Mouse (Mus musculus) liver, embryonic 14.5 days (tissue): Measurements from ENCODE around the gene Kras. TPM values are rescaled to one million over a fixed set of nuclear protein-coding genes. Genes with fewer than 3 reads are reported as not detected.

Experiments used
- ATAC-seq: fragments of 200-750 bp; cut with Nextera tagmentation; 2 replicates; pipeline ENCODE4 v1.8.0; 2017; ENCODE audit warnings: moderate number of reproducible peaks, mild to moderate bottlenecking, moderate library complexity; ENCODE audit not compliant: insufficient read depth
- DNase-seq, 3 experiments: peaks; one replicate each; pipeline ENCODE4 v3.0.0-alpha.2; 2012 to 2013; ENCODE audit warnings: low read depth in 3 of 3, low spot score in 3 of 3
- H3K27ac ChIP-seq: fragments of 300-500 bp; sonication (generic); 2 replicates; pipeline ENCODE4 v1.5.1; 2014; ENCODE audit warnings: moderate library complexity, mild to moderate bottlenecking, control low read depth, inconsistent platforms
- H3K27me3 ChIP-seq: fragments of 300-500 bp; sonication (generic); 2 replicates; pipeline ENCODE4 v1.6.1; 2014; ENCODE audit warnings: mild to moderate bottlenecking, low read length, moderate library complexity; ENCODE audit not compliant: control insufficient read depth, insufficient read depth
- H3K36me3 ChIP-seq: fragments of 300-500 bp; sonication (generic); replicated peaks from 2 replicates; pipeline ENCODE4 v1.6.1; 2014; ENCODE audit warnings: low read depth; ENCODE audit not compliant: control insufficient read depth, insufficient read depth
- H3K4me1 ChIP-seq, 2 experiments: fragments of 200-500 bp in 1 of 2; fragments of 300-500 bp in 1 of 2; sonication (generic) in 1 of 2; replicated peaks; 2 replicates each; pipeline ENCODE4 v1.6.1; 2012 to 2014; ENCODE audit warnings: antibody characterized with exemption in 1 of 2, inconsistent platforms in 1 of 2, low read length in 1 of 2; ENCODE audit not compliant: control insufficient read depth in 2 of 2, insufficient read depth in 2 of 2
- H3K4me2 ChIP-seq: fragments of 300-500 bp; sonication (generic); 2 replicates; pipeline ENCODE4 v1.6.1; 2014; ENCODE audit warnings: low read depth, mild to moderate bottlenecking, control low read depth, moderate library complexity
- H3K4me3 ChIP-seq, 2 experiments: fragments of 200-500 bp in 1 of 2; fragments of 300-500 bp in 1 of 2; sonication (generic) in 1 of 2; 2 replicates each; pipeline ENCODE4 v1.5.1; 2012 to 2014; ENCODE audit warnings: low read depth in 2 of 2, low read length in 2 of 2, mild to moderate bottlenecking in 2 of 2, control low read depth in 1 of 2, inconsistent platforms in 1 of 2, moderate library complexity in 1 of 2; ENCODE audit not compliant: insufficient read depth in 1 of 2
- H3K9ac ChIP-seq: fragments of 300-500 bp; sonication (generic); replicated peaks from 2 replicates; pipeline ENCODE4 v1.6.1; 2014; ENCODE audit warnings: mild to moderate bottlenecking, control low read depth, moderate library complexity
- H3K9me3 ChIP-seq: fragments of 300-500 bp; sonication (generic); 2 replicates; pipeline ENCODE4 v1.6.1; 2016; ENCODE audit warnings: low read length, mixed read lengths; ENCODE audit not compliant: control insufficient read depth
- CTCF ChIP-seq: IDR thresholded peaks from 2 replicates; pipeline ENCODE4 v1.5.1; 2016; ENCODE audit warnings: antibody characterized with exemption, low read depth, control low read depth
- EP300 ChIP-seq: IDR thresholded peaks from 2 replicates; pipeline ENCODE4 v1.6.1; 2016; ENCODE audit warnings: antibody characterized with exemption, low read depth
- WGBS: fragments of 180-500 bp; shearing (Covaris S2); extraction: QIAGEN DNeasy Blood & Tissue Kit; methylation state at CpG from one replicate; pipeline ENCODE4 v1.1.7; 2014; ENCODE audit not compliant: insufficient replicate concordance; 5-methylcytosine and 5-hydroxymethylcytosine counted together
- polyA plus RNA-seq, 2 experiments: library from polyadenylated mRNA; depleted of rRNA in 1 of 2; stranded (reverse) in 1 of 2; unstranded in 1 of 2; fragments of >200 nt; fragmentation: Nextera tagmentation in 1 of 2; extraction: Ambion mirVana in 1 of 2; gene quantifications; 2 replicates each; pipeline versions ENCODE4 v1.2.1 to v1.2.3; 2012 to 2014

Kras gene
- polyA plus RNA-seq, 2 experiments, result 17.8 to 47.0 TPM

- Histone ChIP-seq H3K4me3 (no peak overlapping the region), H3K9ac (no peak overlapping the region), H3K27ac (no peak overlapping the region), H3K4me1 (0 out of 4 replicates have a peak, but pooled peaks cover 0 to 1% of the 10 kb centered on the region in 2 experiments), H3K9me3 (no peaks in the 10 kb centered on the region), H3K36me3 (no peaks in the 10 kb centered on the region), H3K27me3 (no peaks in the 10 kb centered on the region), H3K4me2 (no peak overlapping the region)
- TF ChIP-seq EP300 (no peak), CTCF (no peak)
- DNase-seq (no peak), ATAC-seq (no peak)
- WGBS, result 63% methylated on average over 6 of the region's 6 CpGs
Observed at GRCm38 (mm10) chr6:145267692-145268091, 17.7 kb upstream of the Kras start.

GRCm38 (mm10) chr6:145262314-145262713, 12.3 kb upstream of the Kras start:
- Histone ChIP-seq H3K36me3 (no peaks in the 10 kb centered on the region), H3K9me3 (no peaks in the 10 kb centered on the region), H3K27me3 (no peaks in the 10 kb centered on the region), H3K4me3 (no peak overlapping the region), H3K4me1 (no peaks in the 10 kb centered on the region), H3K9ac (no peak overlapping the region), H3K4me2 (no peak overlapping the region), H3K27ac (no peak overlapping the region)
- WGBS, result 65% methylated on average over 7 of the region's 7 CpGs
- TF ChIP-seq CTCF (no peak), EP300 (no peak)
- ATAC-seq (no peak), DNase-seq (no peak)

- Histone ChIP-seq H3K36me3 (no peaks in the 10 kb centered on the region), H3K4me2 (no peak overlapping the region), H3K9me3 (no peaks in the 10 kb centered on the region), H3K4me1 (0 out of 4 replicates have a peak, but pooled peaks cover 0 to 2% of the 10 kb centered on the region in 2 experiments), H3K27me3 (no peaks in the 10 kb centered on the region), H3K4me3 (no peak overlapping the region), H3K27ac (no peak overlapping the region), H3K9ac (no peak overlapping the region)
- 32% methylated on average over 2 of the region's 2 CpGs for WGBS
- TF ChIP-seq EP300 (no peak), CTCF (no peak)
- DNase-seq (no peak), ATAC-seq (no peak)
Observed at GRCm38 (mm10) chr6:145256701-145257073, 6.6 kb upstream of the Kras start.

- Histone ChIP-seq H3K9me3 (no peaks in the 10 kb centered on the region), H3K36me3 (no peaks in the 10 kb centered on the region), H3K4me2 (no peak overlapping the region), H3K9ac (no peak overlapping the region), H3K27me3 (no peaks in the 10 kb centered on the region), H3K4me1 (peaks cover 0 to 4% of the 10 kb centered on the region in 2 experiments; a peak in 2 of 4 replicates), H3K27ac (no peak overlapping the region), H3K4me3 (no peak overlapping the region)
- ATAC-seq (no peak), DNase-seq (no peak)
- TF ChIP-seq CTCF, result 0 out of 2 replicates have a peak, but pooled peaks have one; percentile 21
- TF ChIP-seq EP300, result no peak
- whole genome bisulfite sequencing, result 61% methylated on average over 13 of the region's 13 CpGs
Observed at GRCm38 (mm10) chr6:145255952-145256700, 6.1 kb upstream of the Kras start.

- TF ChIP-seq EP300 (no peak), CTCF (no peak)
- Histone ChIP-seq H3K27me3 (no peaks in the 10 kb centered on the region), H3K36me3 (peaks cover 8% of the 10 kb centered on the region; the same call in 1 of the 2 replicates), H3K27ac (no peak overlapping the region), H3K4me1 (peaks cover 6 to 16% of the 10 kb centered on the region in 2 experiments), H3K9me3 (no peaks in the 10 kb centered on the region), H3K4me2 (peak overlapping the region; percentile 78), H3K9ac (peak overlapping the region; percentile 70), H3K4me3 (peak overlapping the region; percentile 73 to 98)
- no peak for DNase-seq
- no peak for ATAC-seq
- WGBS, result 16% methylated on average over 16 of the region's 16 CpGs
Observed at GRCm38 (mm10) chr6:145250820-145251219, 781 bp upstream of the Kras start.
